ENCODE assay signal across 28 mouse cellular contexts in genomic region chr14:12602080-12602479, GRCm38 (mm10).
"Had no signal": no experiment of that assay in that cellular context is flagged by ENCODE, and none has a peak within 500 bp of the region (broad histone marks: within the 10 kb centered on the region; RNA-seq: fewer than 3 reads in every experiment).

No protein-coding gene starts in this region.

- H3K9me3 ChIP-seq: embryonic facial prominence, embryonic 10.5 days; embryonic facial prominence, embryonic 12.5 days; embryonic facial prominence, embryonic 13.5 days; embryonic facial prominence, embryonic 15.5 days; forebrain, embryonic 10.5 days; forebrain, embryonic 12.5 days; forebrain, embryonic 13.5 days; forebrain, embryonic 15.5 days had no signal

- H3K4me2 ChIP-seq: embryonic facial prominence, embryonic 12.5 days; embryonic facial prominence, embryonic 13.5 days; embryonic facial prominence, embryonic 15.5 days; forebrain, embryonic 12.5 days; forebrain, embryonic 13.5 days; forebrain, embryonic 15.5 days had no signal

- ATAC-seq: forebrain, embryonic 13.5 days; forebrain, embryonic 14.5 days; forebrain, embryonic 15.5 days; forebrain, embryonic 16.5 days; forebrain, postnatal 0 days had no signal

- H3K27me3 ChIP-seq: embryonic facial prominence, embryonic 12.5 days; embryonic facial prominence, embryonic 13.5 days; embryonic facial prominence, embryonic 15.5 days; forebrain, embryonic 12.5 days; forebrain, embryonic 13.5 days; forebrain, embryonic 15.5 days had no signal

- H3K9ac ChIP-seq: embryonic facial prominence, embryonic 12.5 days; embryonic facial prominence, embryonic 13.5 days; embryonic facial prominence, embryonic 15.5 days; forebrain, embryonic 12.5 days; forebrain, embryonic 13.5 days; forebrain, embryonic 15.5 days; forebrain, postnatal 0 days had no signal

- H3K4me3 ChIP-seq: embryonic facial prominence, embryonic 10.5 days; embryonic facial prominence, embryonic 12.5 days; embryonic facial prominence, embryonic 13.5 days; embryonic facial prominence, embryonic 15.5 days; erythroblast, embryonic 14.5 days; forebrain, embryonic 10.5 days; forebrain, embryonic 12.5 days; forebrain, embryonic 13.5 days; forebrain, embryonic 15.5 days; gastrocnemius, adult 2 months; heart, adult 2 months had no signal

- H3K4me1 ChIP-seq: embryonic facial prominence, embryonic 10.5 days; embryonic facial prominence, embryonic 12.5 days; embryonic facial prominence, embryonic 13.5 days; embryonic facial prominence, embryonic 15.5 days; forebrain, embryonic 10.5 days; forebrain, embryonic 12.5 days; forebrain, embryonic 13.5 days; forebrain, embryonic 15.5 days had no signal

- H3K27ac ChIP-seq: embryonic facial prominence, embryonic 10.5 days; embryonic facial prominence, embryonic 12.5 days; embryonic facial prominence, embryonic 13.5 days; embryonic facial prominence, embryonic 15.5 days; forebrain, embryonic 10.5 days; forebrain, embryonic 12.5 days; forebrain, embryonic 13.5 days; forebrain, embryonic 15.5 days; gastrocnemius, adult 2 months; heart, adult 2 months had no signal

- H3K36me3 ChIP-seq: embryonic facial prominence, embryonic 10.5 days; embryonic facial prominence, embryonic 12.5 days; embryonic facial prominence, embryonic 13.5 days; embryonic facial prominence, embryonic 15.5 days; forebrain, embryonic 10.5 days had no signal

- DNase-seq: cerebellum, adult 2 months; cerebellum, adult 8-10 months; cerebellum, adult 9-10 months; cerebellum, adult 9-11 months; cerebellum, postnatal 10 days; cerebellum, postnatal 14 days; cerebellum, postnatal 25 days; cerebellum, postnatal 36 days; embryo, embryonic 11 days; forebrain, postnatal 0 days; gastrocnemius, adult 2 months; gastrocnemius, postnatal 10 days; gastrocnemius, postnatal 14 days; gastrocnemius, postnatal 25 days; gastrocnemius, postnatal 36 days; heart, adult 18-20 months; heart, adult 2 months had no signal
